Mouse (Mus musculus): ENCODE data around the gene Pip4k2b.

Gene Pip4k2b

DNA sequence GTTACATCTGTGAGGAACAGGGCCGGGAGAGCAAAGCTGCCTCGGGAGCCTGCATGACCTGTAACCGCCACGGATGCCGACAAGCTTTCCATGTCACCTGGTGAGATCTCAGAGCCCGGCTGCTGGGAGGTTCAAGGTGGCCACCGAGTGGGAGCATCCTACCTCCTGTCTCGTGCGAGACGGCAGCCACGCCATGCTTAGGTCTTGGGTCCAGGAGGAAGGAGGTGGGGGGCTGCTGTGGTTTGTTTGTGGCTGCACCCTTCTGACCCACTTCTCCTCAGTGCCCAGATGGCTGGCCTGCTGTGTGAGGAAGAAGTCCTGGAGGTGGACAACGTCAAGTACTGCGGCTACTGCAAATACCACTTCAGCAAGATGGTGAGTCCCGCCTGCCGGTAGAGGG lies 77.7 kb downstream of the Pip4k2b start:
- no peak for DNase-seq (ENCODE audit: low spot score in 2 of 2)

DNA sequence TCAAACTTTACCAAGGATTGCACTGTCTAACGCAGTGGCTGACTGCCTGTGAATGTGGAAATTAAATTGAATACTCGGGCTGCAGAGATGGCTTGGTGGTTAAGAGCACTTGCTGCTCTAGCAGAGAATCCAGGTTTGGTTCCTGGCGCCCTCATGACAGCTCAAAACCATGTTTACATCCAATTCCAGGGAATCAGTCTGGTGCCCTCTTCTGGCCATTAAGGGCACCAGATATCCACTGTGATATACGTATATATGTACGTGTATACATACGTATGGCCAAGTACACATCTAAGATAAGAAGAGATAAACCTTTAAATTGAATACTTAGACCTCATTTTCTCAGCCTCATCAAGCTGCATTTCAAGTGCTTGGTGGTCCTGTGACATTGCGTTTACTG lies 78.3 kb downstream of the Pip4k2b start:
- DNase-seq (ENCODE audit: low spot score in 2 of 2) = no peak

DNA sequence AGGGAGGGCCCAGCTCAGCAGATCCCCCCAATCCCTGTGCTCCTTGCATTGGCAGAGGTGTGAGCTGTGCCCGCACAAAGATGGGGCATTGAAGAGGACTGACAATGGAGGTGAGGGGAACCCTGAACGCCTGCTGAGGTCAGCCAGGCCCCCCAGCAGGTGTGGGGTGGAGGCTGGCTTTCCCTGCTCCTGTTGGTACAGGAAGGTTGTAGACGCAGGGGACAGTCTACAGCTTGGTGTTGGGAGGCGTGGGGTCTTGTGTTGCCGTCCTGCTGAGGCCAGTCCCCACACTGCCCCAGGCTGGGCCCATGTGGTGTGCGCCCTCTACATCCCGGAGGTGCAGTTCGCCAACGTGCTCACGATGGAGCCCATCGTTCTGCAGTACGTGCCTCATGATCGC lies 79.1 kb downstream of the Pip4k2b start:
- no peak for DNase-seq (ENCODE audit: low spot score in 2 of 2)

All from left cerebral cortex, adult 9 months (tissue).